ENCODE assay signal across 9 mouse cellular contexts in genomic region chr3:144825151-144825550, GRCm38 (mm10). TPM values are rescaled to one million over a fixed set of nuclear protein-coding genes. Genes with fewer than 3 reads are reported as not detected.
DNase-seq lines count a peak whose midpoint lies in the region; ATAC-seq lines count a peak whose summit lies in the region.
"Had no signal": no experiment of that assay in that cellular context is flagged by ENCODE, and none has a peak within 500 bp of the region (broad histone marks: within the 10 kb centered on the region; RNA-seq: fewer than 3 reads in every experiment).

No protein-coding gene starts in this region.

- no peak overlapping the region for H3K4me2 ChIP-seq in limb, embryonic 11.5 days (ENCODE audit: low read depth, severe bottlenecking)
- no peak overlapping the region for H3K4me2 ChIP-seq in stomach, embryonic 16.5 days (ENCODE audit: low read depth, low read length)
- H3K4me2 ChIP-seq: embryonic facial prominence, embryonic 15.5 days had no signal

- H3K9me3 ChIP-seq in limb, embryonic 11.5 days (ENCODE audit: control insufficient read depth, low read length) = no peaks in the 10 kb centered on the region
- no peaks in the 10 kb centered on the region for H3K9me3 ChIP-seq in stomach, embryonic 16.5 days (replicated peaks; ENCODE audit: control insufficient read depth, low read length)
- H3K9me3 ChIP-seq: embryonic facial prominence, embryonic 15.5 days had no signal

- no peaks in the 10 kb centered on the region for H3K4me1 ChIP-seq in limb, embryonic 11.5 days (ENCODE audit: control insufficient read depth, insufficient read depth, low read length)
- H3K4me1 ChIP-seq in stomach, embryonic 16.5 days (ENCODE audit: control insufficient read depth, insufficient read depth, low read length) = no peaks in the 10 kb centered on the region
- H3K4me1 ChIP-seq: embryonic facial prominence, embryonic 15.5 days had no signal

- no peak overlapping the region for H3K9ac ChIP-seq in limb, embryonic 11.5 days (ENCODE audit: low read length)
- H3K9ac ChIP-seq in stomach, embryonic 16.5 days (ENCODE audit: low read length) = no peak overlapping the region
- H3K9ac ChIP-seq: embryonic facial prominence, embryonic 15.5 days had no signal

- peak; percentile 82 for DNase-seq in A20 (ENCODE audit: low read depth, low spot score)
- DNase-seq in adrenal gland, postnatal 14 days = peak; percentile 86
- peak; percentile 67 for DNase-seq in embryo, embryonic 9.5 days (ENCODE audit: extremely low spot score)
- DNase-seq in kidney, adult 9 months = peak; percentile 77
- peak; percentile 88 for DNase-seq in limb, embryonic 11.5 days (ENCODE audit: low spot score)
- peak; percentile 77 for DNase-seq in neural tube, embryonic 10.5 days (ENCODE audit: extremely low spot score, low spot score)

- H3K4me3 ChIP-seq in limb, embryonic 11.5 days (ENCODE audit: low read depth, low read length) = no peak overlapping the region
- no peak overlapping the region for H3K4me3 ChIP-seq in stomach, embryonic 16.5 days (replicated peaks; ENCODE audit: low read length)
- H3K4me3 ChIP-seq: embryonic facial prominence, embryonic 15.5 days had no signal

- no peaks in the 10 kb centered on the region for H3K27me3 ChIP-seq in limb, embryonic 11.5 days (ENCODE audit: control insufficient read depth, insufficient read depth, low read length)
- H3K27me3 ChIP-seq in stomach, embryonic 16.5 days (ENCODE audit: control insufficient read depth, insufficient read depth, low read length) = no peaks in the 10 kb centered on the region
- H3K27me3 ChIP-seq: embryonic facial prominence, embryonic 15.5 days had no signal

- peak; percentile 94 for ATAC-seq in granulocyte monocyte progenitor cell, adult 5-6 weeks (replicated peaks; ENCODE audit: poor library complexity, severe bottlenecking)
- ATAC-seq in limb, embryonic 11.5 days (ENCODE audit: insufficient number of reproducible peaks, low FRiP score, low TSS enrichment, low read depth) = peak; percentile 70; the same call in 1 of the 2 replicates
- peak; percentile 64; the same call in 1 of the 2 replicates for ATAC-seq in stomach, embryonic 16.5 days (ENCODE audit: insufficient read depth, low FRiP score)

- H3K27ac ChIP-seq in limb, embryonic 11.5 days (replicated peaks; ENCODE audit: low read depth, low read length) = no peak overlapping the region
- no peak overlapping the region for H3K27ac ChIP-seq in stomach, embryonic 16.5 days (ENCODE audit: low read length)
- H3K27ac ChIP-seq: embryonic facial prominence, embryonic 15.5 days had no signal

- 19% methylated on average over 10 of the region's 10 CpGs for WGBS in limb, embryonic 11.5 days
- WGBS in stomach, embryonic 16.5 days = 9% methylated on average over 10 of the region's 10 CpGs

- H3K36me3 ChIP-seq in limb, embryonic 11.5 days (ENCODE audit: control insufficient read depth, insufficient read depth, low read length) = no peaks in the 10 kb centered on the region
- no peaks in the 10 kb centered on the region for H3K36me3 ChIP-seq in stomach, embryonic 16.5 days (ENCODE audit: control insufficient read depth, insufficient read depth, low read length)
- H3K36me3 ChIP-seq: embryonic facial prominence, embryonic 15.5 days had no signal

RNA-seq across cellular contexts. Expression of gene Clca3a2, which starts 5.9 kb away (rescaled TPM):
- 0.11 and 0.19 TPM in 2 replicates for total RNA-seq in adrenal gland, postnatal 14 days (2021)
- total RNA-seq in granulocyte monocyte progenitor cell, adult 5-6 weeks (2014; fragmentation: Nextera tagmentation) = not detected in 2 replicates
- total RNA-seq in granulocyte monocyte progenitor cell, adult 5-6 weeks (2017) = not detected in 2 replicates
- polyA plus RNA-seq in limb, embryonic 11.5 days (2014; fragmentation: Nextera tagmentation; extraction: Ambion mirVana) = not detected in 2 replicates
- 0.77 and 1.1 TPM in 2 replicates for polyA plus RNA-seq in stomach, embryonic 16.5 days (2015; fragmentation: Nextera tagmentation; extraction: Ambion mirVana)

RNA-seq across cellular contexts. Expression of gene Clca3b, which starts 24.0 kb away (rescaled TPM):
- not detected in 2 replicates for total RNA-seq in adrenal gland, postnatal 14 days (2021)
- not detected in 2 replicates for total RNA-seq in granulocyte monocyte progenitor cell, adult 5-6 weeks (2014; fragmentation: Nextera tagmentation)
- total RNA-seq in granulocyte monocyte progenitor cell, adult 5-6 weeks (2017) = not detected in 2 replicates
- polyA plus RNA-seq in limb, embryonic 11.5 days (2014; fragmentation: Nextera tagmentation; extraction: Ambion mirVana) = 0.07 TPM in 1 of 2 replicates, not detected in the other
- polyA plus RNA-seq in stomach, embryonic 16.5 days (2015; fragmentation: Nextera tagmentation; extraction: Ambion mirVana) = 0.79 and 1.2 TPM in 2 replicates
